Mouse (Mus musculus) testis, adult 2 months (tissue): ENCODE measurements around the gene Lrrc51.

Experiments used
- CTCF ChIP-seq: fragments of 200-500 bp; IDR thresholded peaks from 2 replicates; pipeline ENCODE4 v1.5.1; 2012; ENCODE audit warnings: low read depth, mild to moderate bottlenecking, inconsistent platforms, low read length, moderate library complexity; ENCODE audit not compliant: control insufficient read depth, insufficient read depth, insufficient replicate concordance
- POLR2A ChIP-seq: fragments of 200-500 bp; IDR thresholded peaks from 2 replicates; pipeline ENCODE4 v1.6.1; 2012; ENCODE audit warnings: low read depth, mild to moderate bottlenecking, inconsistent platforms, low read length, moderate library complexity; ENCODE audit not compliant: control insufficient read depth

DNA sequence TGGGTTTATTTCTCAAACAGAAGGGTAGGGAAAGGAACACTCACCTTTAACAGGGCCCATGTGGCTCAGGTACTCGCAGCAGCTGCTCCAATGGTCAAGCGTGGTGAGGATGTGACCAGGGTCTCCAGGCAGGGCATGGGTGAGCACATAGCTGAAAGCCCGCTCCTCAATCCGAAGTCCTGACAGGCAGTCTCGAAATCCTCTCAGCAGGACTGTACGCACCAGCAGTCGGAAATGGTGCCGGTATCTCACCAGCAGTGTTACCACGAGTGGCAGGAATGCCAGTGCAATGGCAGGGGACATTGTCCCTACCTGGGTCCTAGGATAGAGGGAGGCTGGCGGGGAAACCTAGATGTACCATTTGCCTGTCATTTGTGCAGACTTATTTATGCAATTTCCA, 31.7 kb downstream of the Lrrc51 start:
- TF ChIP-seq CTCF (no peak), POLR2A (no peak)
